Mouse (Mus musculus) liver, embryonic 15.5 days (tissue): Measurements from ENCODE around the gene Magi1. TPM values are rescaled to one million over a fixed set of nuclear protein-coding genes. Genes with fewer than 3 reads are reported as not detected.

Source experiments
- ATAC-seq: fragments of 200-750 bp; cut with Nextera tagmentation; 2 replicates; pipeline ENCODE4 v1.8.0; 2017; ENCODE audit warnings: moderate number of reproducible peaks, mild to moderate bottlenecking, moderate library complexity; ENCODE audit not compliant: insufficient read depth
- H3K27ac ChIP-seq: fragments of 300-500 bp; sonication (generic); replicated peaks from 2 replicates; pipeline ENCODE4 v1.5.1; 2015; ENCODE audit warnings: mild to moderate bottlenecking, inconsistent platforms
- H3K27me3 ChIP-seq: fragments of 300-500 bp; sonication (generic); 2 replicates; pipeline ENCODE4 v1.6.1; 2015; ENCODE audit warnings: mild to moderate bottlenecking, inconsistent platforms
- H3K36me3 ChIP-seq: fragments of 300-500 bp; sonication (generic); replicated peaks from 2 replicates; pipeline ENCODE4 v1.6.1; 2015; ENCODE audit warnings: moderate library complexity, mild to moderate bottlenecking, inconsistent platforms
- H3K4me1 ChIP-seq: fragments of 300-500 bp; sonication (generic); replicated peaks from 2 replicates; pipeline ENCODE4 v1.6.1; 2015; ENCODE audit warnings: inconsistent platforms
- H3K4me2 ChIP-seq: fragments of 300-500 bp; sonication (generic); 2 replicates; pipeline ENCODE4 v1.6.1; 2015; ENCODE audit warnings: moderate library complexity, mild to moderate bottlenecking, inconsistent platforms
- H3K4me3 ChIP-seq: fragments of 300-500 bp; sonication (generic); replicated peaks from 2 replicates; pipeline ENCODE4 v1.5.1; 2015; ENCODE audit warnings: mild to moderate bottlenecking, inconsistent platforms
- H3K9ac ChIP-seq: fragments of 300-500 bp; sonication (generic); 2 replicates; pipeline ENCODE4 v1.6.1; 2015; ENCODE audit warnings: moderate library complexity, mild to moderate bottlenecking, inconsistent platforms
- H3K9me3 ChIP-seq: fragments of 300-500 bp; sonication (generic); replicated peaks from 2 replicates; pipeline ENCODE4 v1.6.1; 2016; ENCODE audit warnings: inconsistent platforms
- WGBS: fragments of 180-500 bp; shearing (Covaris S2); methylation state at CpG from one replicate; pipeline ENCODE4 v1.1.7; 2015; ENCODE audit warnings: mixed read lengths; ENCODE audit not compliant: insufficient replicate concordance; 5-methylcytosine and 5-hydroxymethylcytosine counted together
- polyA plus RNA-seq: library from polyadenylated mRNA; unstranded; fragments of >200 nt; fragmentation: Nextera tagmentation; extraction: Ambion mirVana; gene quantifications from 2 replicates; pipeline ENCODE4 v1.2.1, GENCODE M21; 2015

Gene Magi1
- polyA plus RNA-seq, 1 experiment from 2014 or later: 1.1 TPM

GRCm38 (mm10) chr6:94200910-94201309 lies 82.8 kb downstream of the Magi1 start:
- H3K9ac ChIP-seq: no peak overlapping the region
- no peak overlapping the region for H3K4me2 ChIP-seq
- no peaks in the 10 kb centered on the region for H3K27me3 ChIP-seq
- WGBS: 43% methylated on average over 3 of the region's 3 CpGs
- peaks cover 9% of the 10 kb centered on the region for H3K4me1 ChIP-seq
- H3K9me3 ChIP-seq: no peaks in the 10 kb centered on the region
- no peak overlapping the region for H3K4me3 ChIP-seq
- H3K27ac ChIP-seq: no peak overlapping the region
- ATAC-seq: no peak
- H3K36me3 ChIP-seq: no peaks in the 10 kb centered on the region

- ATAC-seq: no peak
- peaks cover 9% of the 10 kb centered on the region for H3K4me1 ChIP-seq
- H3K27ac ChIP-seq: no peak overlapping the region
- no peak overlapping the region for H3K4me3 ChIP-seq
- H3K9ac ChIP-seq: no peak overlapping the region
- 31% methylated on average over 2 of the region's 2 CpGs for WGBS
- no peaks in the 10 kb centered on the region for H3K9me3 ChIP-seq
- no peaks in the 10 kb centered on the region for H3K27me3 ChIP-seq
- H3K4me2 ChIP-seq: no peak overlapping the region
- H3K36me3 ChIP-seq: no peaks in the 10 kb centered on the region
Observed at GRCm38 (mm10) chr6:94199696-94200095, 84.0 kb downstream of the Magi1 start.

DNA sequence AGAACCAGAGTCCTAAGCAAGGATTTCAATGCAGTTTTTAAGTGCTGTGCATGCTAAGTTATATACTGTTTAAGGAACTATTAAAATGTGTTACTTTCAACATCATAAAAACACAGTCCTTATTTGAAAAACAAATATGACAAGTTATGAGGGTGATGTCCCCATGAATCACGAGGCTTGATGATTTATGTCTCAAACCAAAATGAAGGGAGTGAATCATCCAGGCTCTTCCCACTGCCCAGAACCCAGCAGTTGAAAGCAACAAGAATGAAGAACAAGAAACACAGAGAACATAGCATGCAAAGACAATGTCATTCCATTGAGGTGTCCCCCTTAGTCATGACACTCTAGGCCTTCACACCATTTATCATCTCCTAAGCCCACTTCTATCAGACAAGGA lies 85.9 kb downstream of the Magi1 start:
- Histone ChIP-seq H3K4me2 (no peak overlapping the region), H3K9ac (no peak overlapping the region), H3K9me3 (no peaks in the 10 kb centered on the region), H3K27me3 (0 out of 2 replicates have a peak, but pooled peaks cover 2% of the 10 kb centered on the region), H3K4me3 (no peak overlapping the region), H3K36me3 (no peaks in the 10 kb centered on the region), H3K27ac (no peak overlapping the region), H3K4me1 (no peaks in the 10 kb centered on the region)
- 49% methylated on average over 1 of the region's 1 CpGs for WGBS
- no peak for ATAC-seq

DNA sequence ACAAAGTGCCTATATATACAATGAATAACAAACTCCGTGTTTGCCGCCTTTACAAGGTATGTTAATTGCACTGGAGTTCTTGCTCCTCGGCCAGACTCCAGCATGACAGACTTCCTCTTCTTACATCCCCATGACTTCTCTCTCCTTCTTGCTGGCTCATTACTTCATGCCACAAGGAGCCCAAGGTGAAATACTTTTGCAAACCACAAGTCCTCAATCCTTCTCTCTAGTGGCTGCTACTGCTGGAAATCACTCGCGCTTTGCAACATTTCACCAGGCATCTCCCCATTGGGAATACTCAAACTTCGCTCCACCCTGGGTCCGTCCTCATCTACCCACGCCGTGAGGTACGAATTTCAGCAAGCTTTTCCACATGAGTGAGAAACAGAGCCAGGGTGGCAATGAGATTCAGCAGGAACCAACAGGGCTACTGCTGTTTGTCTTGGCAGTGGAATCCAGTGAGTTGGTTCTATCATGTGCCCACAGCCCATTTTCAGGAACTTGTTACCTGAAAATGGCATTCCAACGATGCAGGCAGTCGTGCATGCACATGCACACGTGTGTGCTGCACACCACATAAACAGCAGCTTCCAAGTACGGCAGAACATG lies 88.3 kb downstream of the Magi1 start:
- Histone ChIP-seq H3K4me2 (no peak overlapping the region), H3K9ac (no peak overlapping the region), H3K27me3 (0 out of 2 replicates have a peak, but pooled peaks cover 2% of the 10 kb centered on the region), H3K4me3 (no peak overlapping the region), H3K4me1 (no peaks in the 10 kb centered on the region), H3K36me3 (no peaks in the 10 kb centered on the region), H3K9me3 (no peaks in the 10 kb centered on the region), H3K27ac (no peak overlapping the region)
- WGBS: 57% methylated on average over 14 of the region's 14 CpGs
- ATAC-seq: no peak

GRCm38 (mm10) chr6:94190830-94191229 lies 92.9 kb downstream of the Magi1 start:
- no peaks in the 10 kb centered on the region for H3K36me3 ChIP-seq
- no peak overlapping the region for H3K27ac ChIP-seq
- no peaks in the 10 kb centered on the region for H3K9me3 ChIP-seq
- H3K4me3 ChIP-seq: no peak overlapping the region
- ATAC-seq: no peak
- H3K9ac ChIP-seq: no peak overlapping the region
- H3K4me2 ChIP-seq: no peak overlapping the region
- 0 out of 2 replicates have a peak, but pooled peaks cover 2% of the 10 kb centered on the region for H3K27me3 ChIP-seq
- H3K4me1 ChIP-seq: peaks cover 15% of the 10 kb centered on the region
- 58% methylated on average over 5 of the region's 5 CpGs for WGBS

- Histone ChIP-seq H3K9ac (no peak overlapping the region), H3K36me3 (no peaks in the 10 kb centered on the region), H3K27me3 (0 out of 2 replicates have a peak, but pooled peaks cover 2% of the 10 kb centered on the region), H3K4me2 (no peak overlapping the region), H3K9me3 (no peaks in the 10 kb centered on the region), H3K27ac (no peak overlapping the region), H3K4me1 (peaks cover 15% of the 10 kb centered on the region), H3K4me3 (no peak overlapping the region)
- WGBS: 13% methylated on average over 5 of the region's 5 CpGs
- ATAC-seq: no peak
Observed at GRCm38 (mm10) chr6:94189379-94189778, 94.3 kb downstream of the Magi1 start.

DNA sequence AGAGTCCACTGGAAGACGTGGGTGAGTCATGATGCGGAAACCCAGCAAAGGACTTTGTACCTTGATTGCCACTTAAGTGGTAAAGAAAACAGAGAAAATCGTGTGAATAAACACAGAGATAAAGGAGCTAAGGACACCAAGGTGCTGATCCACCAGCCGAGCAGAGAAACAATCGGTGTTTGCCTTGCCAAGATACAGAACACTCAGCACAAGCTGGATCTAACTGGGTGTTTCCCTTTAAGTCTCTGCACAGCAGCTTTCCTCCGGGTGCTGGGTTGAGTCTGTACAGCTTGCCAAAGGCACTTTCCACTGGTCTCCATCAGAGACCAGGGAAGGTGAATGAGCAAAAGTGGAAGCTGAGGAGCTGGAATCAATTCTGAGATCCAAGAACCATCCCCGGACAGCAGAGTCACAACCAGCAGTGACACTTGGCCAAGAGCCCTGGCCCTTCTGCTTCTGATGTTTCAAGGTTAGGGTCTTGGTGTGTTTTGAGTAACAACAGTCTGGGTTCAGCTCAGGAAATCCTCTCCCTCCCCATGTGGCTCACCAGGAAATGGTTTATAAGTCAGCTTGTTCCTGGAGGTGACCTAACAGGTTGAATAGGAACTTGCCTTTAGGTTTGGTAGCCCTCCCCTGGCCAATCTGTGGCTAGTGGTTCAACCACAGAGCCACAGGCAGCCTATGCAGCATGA lies 96.9 kb downstream of the Magi1 start:
- peaks cover 15% of the 10 kb centered on the region for H3K4me1 ChIP-seq
- no peak overlapping the region for H3K27ac ChIP-seq
- H3K27me3 ChIP-seq: 0 out of 2 replicates have a peak, but pooled peaks cover 5% of the 10 kb centered on the region
- no peak overlapping the region for H3K4me2 ChIP-seq
- no peaks in the 10 kb centered on the region for H3K9me3 ChIP-seq
- H3K36me3 ChIP-seq: no peaks in the 10 kb centered on the region
- H3K4me3 ChIP-seq: no peak overlapping the region
- WGBS: 14% methylated on average over 7 of the region's 7 CpGs
- no peak overlapping the region for H3K9ac ChIP-seq
- no peak for ATAC-seq

DNA sequence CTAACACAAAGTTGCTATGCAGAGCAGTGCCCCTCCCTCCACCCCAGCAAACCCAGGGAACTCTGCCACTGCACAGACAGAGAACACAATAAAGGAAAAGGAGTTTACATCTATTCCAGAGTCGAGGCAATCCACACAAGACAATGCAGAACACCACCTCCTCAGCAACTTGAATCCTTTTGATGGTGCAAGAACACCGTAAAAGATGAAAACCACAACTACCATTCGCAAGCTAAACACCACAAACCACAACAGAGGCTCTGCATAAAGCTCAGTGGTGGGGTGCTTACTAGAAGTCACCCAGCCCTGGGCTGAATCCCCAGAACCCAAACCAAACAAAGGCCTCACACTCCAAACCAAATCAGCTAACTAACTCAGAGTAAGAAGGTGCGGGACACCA lies 99.4 kb downstream of the Magi1 start:
- Histone ChIP-seq H3K4me2 (no peak overlapping the region), H3K27me3 (0 out of 2 replicates have a peak, but pooled peaks cover 5% of the 10 kb centered on the region), H3K4me3 (no peak overlapping the region), H3K27ac (no peak overlapping the region), H3K36me3 (no peaks in the 10 kb centered on the region), H3K9me3 (no peaks in the 10 kb centered on the region), H3K4me1 (peaks cover 8% of the 10 kb centered on the region), H3K9ac (no peak overlapping the region)
- no peak for ATAC-seq
- WGBS: 35% methylated on average over 4 of the region's 4 CpGs

DNA sequence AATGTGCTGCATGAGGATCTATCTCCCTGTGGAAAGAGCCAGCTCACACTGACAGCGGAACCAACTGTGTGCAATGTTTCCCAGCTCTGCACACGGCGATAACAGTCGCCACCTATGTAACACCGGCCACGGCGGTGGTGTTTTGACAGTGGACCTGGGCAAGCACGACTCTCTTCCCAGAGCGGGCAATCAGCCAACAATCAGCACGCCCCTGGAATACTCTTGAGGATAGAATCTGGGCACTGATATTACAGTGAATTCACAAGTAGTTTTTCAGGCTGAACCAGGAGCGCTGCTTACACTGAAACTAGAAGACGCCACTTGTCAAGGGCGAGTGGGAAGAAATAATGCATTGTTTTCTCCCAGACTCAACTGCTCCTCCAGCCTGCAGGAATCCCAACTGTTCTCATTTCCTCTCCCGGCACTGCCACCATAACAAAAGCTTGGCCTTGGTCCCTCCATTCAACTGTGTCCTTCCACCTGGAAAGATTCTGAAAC lies 100.3 kb downstream of the Magi1 start:
- no peak overlapping the region for H3K4me3 ChIP-seq
- H3K9me3 ChIP-seq: no peaks in the 10 kb centered on the region
- H3K36me3 ChIP-seq: no peaks in the 10 kb centered on the region
- 53% methylated on average over 14 of the region's 14 CpGs for WGBS
- H3K27ac ChIP-seq: no peak overlapping the region
- no peak for ATAC-seq
- peaks cover 6% of the 10 kb centered on the region; the same call in 1 of the 2 replicates for H3K4me1 ChIP-seq
- H3K4me2 ChIP-seq: no peak overlapping the region
- 0 out of 2 replicates have a peak, but pooled peaks cover 5% of the 10 kb centered on the region for H3K27me3 ChIP-seq
- no peak overlapping the region for H3K9ac ChIP-seq

DNA sequence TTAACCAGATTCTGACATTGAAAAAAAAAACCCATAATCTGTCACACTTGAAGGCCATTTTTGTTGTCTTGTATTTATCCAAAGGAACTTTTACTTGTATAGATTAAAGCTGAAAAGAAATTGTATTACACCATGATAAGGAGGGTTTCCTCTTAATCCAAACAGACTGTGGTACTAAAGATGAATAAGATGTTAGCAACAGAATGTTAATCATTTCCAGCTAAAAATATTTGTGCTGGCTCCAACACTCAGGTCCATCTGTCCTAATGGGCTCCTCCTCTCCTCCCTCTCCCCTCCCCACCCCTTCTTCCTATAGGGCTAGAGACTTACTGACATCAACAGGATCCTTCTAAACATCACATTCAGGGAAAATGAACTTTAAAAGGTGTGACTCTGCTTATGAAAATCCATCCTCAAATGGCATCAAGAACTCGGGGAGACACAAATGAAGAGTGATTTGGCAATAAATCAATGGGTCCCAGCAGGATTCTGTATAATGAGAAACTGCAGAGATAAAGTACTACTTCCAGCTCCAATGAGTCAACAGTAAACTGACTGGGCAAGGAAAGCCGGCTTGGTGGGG lies 102.0 kb downstream of the Magi1 start:
- Histone ChIP-seq H3K27ac (no peak overlapping the region), H3K9me3 (no peaks in the 10 kb centered on the region), H3K27me3 (0 out of 2 replicates have a peak, but pooled peaks cover 5% of the 10 kb centered on the region), H3K36me3 (no peaks in the 10 kb centered on the region), H3K4me1 (peaks cover 1% of the 10 kb centered on the region; the same call in 1 of the 2 replicates), H3K4me2 (no peak overlapping the region), H3K9ac (no peak overlapping the region), H3K4me3 (no peak overlapping the region)
- 28% methylated on average over 2 of the region's 2 CpGs for WGBS
- no peak for ATAC-seq
